Mouse (Mus musculus) small intestine, adult 2 months (tissue): ENCODE measurements around the gene Zfhx2.

Source experiments
- CTCF ChIP-seq: fragments of 200-500 bp; IDR thresholded peaks from 2 replicates; pipeline ENCODE4 v1.5.1; 2012; ENCODE audit warnings: low read depth, mild to moderate bottlenecking, control low read depth, inconsistent platforms, low read length, moderate library complexity, mixed read lengths; ENCODE audit not compliant: insufficient replicate concordance, insufficient read length; ENCODE audit errors: extremely low read depth
- POLR2A ChIP-seq: fragments of 200-500 bp; IDR thresholded peaks from 2 replicates; pipeline ENCODE4 v1.6.1; 2012; ENCODE audit warnings: low read depth, mild to moderate bottlenecking, control low read depth, inconsistent platforms, low read length, moderate library complexity

- TF ChIP-seq CTCF = peak; percentile 65; the same call in 1 of the 2 replicates
- no peak for TF ChIP-seq POLR2A
Observed at GRCm38 (mm10) chr14:55024236-55024635, 67.9 kb downstream of the Zfhx2 start.
